Mouse (Mus musculus) adipocyte (in vitro differentiated cells): ENCODE results near the gene AK157302.
"Not testable (repeated sequence)": the region's sequence is repeated elsewhere in the genome, so short reads cannot be mapped to it uniquely, and the experiment has no call there.

Experiments used
- DNase-seq: peaks from one replicate; pipeline ENCODE4 v3.0.0-alpha.2; 2016; ENCODE audit warnings: low spot score

The AK157302 gene

DNA sequence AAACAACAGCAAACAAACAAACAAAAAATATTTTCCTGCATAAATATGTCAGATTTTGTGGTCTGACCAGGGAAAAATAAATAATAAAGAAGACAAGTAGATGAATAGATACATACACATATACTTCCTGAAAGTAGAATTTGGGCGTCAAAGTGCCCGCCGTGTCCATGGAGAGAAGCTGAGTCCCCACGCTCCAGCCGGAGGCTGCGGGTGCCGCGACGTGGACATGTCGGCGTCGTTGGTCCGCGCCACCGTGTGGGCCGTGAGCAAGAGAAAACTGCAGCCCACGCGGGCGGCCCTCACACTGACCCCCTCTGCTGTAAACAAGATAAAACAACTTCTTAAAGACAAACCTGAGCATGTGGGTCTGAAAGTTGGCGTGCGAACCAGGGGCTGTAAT is at the start of gene AK157302:
Gene AK157302 (plus strand): TSS at position 144 of the 400 bp plus-strand sequence.
- DNase-seq, result no peak

DNA sequence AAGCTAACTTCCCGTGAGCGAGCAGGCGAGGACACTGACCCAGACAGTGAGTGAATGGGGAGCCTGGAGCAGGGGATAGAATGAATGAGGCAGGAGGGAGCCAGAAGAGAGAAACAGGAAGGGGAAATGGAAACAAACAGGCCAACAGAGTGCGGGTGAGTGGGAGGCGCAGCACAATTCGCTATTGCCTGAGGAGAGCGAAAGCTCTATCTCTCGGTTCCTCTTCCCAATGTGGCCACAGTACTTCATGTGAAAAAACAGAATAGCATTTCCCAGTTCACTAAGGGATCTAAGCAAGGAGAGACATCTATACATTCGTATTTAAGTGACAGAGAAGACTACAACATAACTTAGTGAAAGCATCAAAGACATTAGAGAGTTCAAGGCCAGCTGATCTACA is 48.2 kb upstream of the AK157302 start:
- no peak for DNase-seq

DNA sequence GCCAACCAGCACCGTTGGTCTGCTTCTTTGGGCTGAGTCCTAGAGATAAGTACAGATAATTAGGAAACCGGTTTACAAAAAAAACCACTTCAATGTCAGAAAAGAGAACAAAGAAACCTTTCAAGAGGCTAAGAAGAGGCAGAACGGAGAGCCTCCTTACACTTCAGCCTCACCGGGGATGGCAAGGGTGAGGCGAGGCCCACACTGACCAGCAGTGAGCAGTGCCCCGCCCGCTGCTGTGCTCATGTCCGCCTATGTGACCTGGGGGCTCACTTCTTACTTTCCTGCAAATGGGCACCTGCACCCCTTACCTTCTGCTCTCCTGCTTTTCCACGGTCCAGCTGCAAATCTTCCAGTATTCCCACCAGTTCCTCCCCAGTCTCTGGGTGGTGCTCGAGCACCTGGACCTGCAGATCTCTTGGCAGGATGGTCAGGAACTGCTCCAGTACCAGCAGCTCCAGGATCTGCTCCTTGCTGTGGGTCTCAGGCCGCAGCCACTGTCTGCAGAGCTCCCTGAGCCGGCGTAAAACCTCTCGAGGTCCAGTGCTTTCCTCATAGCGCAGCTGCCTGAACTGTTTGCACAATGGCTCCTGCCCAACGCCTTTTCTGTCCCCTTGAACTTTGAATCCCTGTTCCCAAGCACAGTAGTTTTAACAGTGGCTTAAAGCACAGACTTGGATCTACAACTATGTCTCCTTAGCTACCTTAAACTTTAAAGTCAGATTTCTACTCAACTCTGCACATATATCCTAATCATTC is 47.0 kb upstream of the AK157302 start:
- DNase-seq, result no peak

GRCm38 (mm10) chr13:21453042-21453441 is 42.0 kb upstream of the AK157302 start:
- DNase-seq, result no peak

DNA sequence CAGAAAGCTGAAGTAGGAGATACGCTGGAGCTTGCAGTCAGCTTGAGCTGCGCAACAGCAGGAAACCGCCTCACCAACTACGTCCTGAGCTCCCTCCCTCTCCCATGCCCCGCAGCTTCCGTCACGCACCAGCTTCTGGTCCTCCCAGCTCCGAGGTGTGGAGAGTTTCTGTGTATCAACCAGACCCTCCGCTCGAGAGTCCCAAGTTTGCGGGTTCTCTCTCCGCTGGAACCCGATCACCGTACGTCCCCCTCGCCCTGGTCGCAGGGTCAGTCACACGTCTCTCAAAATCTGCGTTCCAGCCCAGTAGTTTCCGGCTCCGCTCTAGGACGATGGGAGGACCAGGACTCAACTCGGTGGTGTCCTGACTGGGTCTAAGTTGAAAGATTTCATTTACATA is 41.6 kb upstream of the AK157302 start, which contains the start of gene Zscan26:
Gene Zscan26 (minus strand): TSS at position 282 of the 400 bp plus-strand sequence.
- DNase-seq, result peak; percentile 96

DNA sequence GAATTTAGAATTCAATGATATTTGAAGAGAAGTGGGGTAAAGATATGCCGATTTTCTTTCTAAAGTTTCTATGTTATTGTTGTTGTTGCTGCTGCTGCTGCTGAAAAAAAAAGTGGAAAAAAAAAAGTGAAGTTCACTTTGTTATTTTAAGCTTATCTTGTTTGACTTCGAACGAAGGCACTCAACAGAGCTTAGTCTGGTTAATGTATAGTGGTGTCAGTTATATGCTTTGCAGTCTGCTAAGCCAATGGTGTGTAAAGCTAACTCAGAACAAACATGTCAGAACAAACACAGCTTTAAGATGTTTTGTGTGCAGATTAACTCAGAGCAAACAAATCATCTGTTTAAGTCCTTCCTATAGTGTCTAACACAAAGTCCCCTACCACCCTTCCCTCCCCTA is 40.9 kb upstream of the AK157302 start:
- DNase-seq, result no peak

DNA sequence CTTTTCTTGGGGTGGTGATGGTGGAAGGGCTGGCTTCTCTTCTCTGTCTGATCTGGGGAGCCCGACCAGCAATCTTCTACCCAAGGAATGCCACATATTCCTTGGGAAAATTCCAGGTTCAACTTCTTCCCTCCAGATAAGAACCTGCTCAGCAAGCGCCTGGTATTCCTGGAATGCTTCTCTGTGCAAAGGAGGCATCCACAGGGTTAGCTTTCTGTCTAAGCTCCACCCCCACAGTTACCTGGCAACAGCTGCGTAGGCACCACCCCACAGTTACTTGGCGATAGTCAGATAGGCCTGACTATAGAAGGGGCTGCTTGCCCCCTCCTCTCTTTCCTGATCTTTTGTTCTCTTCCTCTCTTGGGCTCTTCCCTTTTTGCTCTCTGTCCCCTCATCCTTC is 38.7 kb upstream of the AK157302 start:
- DNase-seq, result no peak

DNA sequence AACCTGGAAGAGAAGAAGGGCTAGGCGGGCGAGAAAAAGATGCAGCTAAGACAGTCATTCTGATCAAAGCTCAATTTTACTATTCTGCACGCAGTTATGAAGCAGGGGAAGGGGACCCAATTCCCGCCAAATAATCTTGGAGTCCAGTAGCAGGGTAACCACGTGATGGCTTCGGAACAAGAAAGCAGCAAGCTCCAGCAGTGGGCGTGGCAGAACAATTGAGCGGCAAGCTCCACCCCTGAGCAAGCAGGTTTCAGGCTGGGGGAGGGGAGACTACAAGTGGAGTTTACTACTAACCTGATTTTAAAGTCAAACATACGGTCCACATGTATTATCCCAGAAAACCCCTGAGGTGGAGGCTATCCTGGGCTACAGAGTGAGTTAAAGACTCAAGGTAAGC is 32.5 kb upstream of the AK157302 start:
- DNase-seq, result not testable (repeated sequence)

GRCm38 (mm10) chr13:21467336-21467735 is 27.7 kb upstream of the AK157302 start:
- no peak for DNase-seq

DNA sequence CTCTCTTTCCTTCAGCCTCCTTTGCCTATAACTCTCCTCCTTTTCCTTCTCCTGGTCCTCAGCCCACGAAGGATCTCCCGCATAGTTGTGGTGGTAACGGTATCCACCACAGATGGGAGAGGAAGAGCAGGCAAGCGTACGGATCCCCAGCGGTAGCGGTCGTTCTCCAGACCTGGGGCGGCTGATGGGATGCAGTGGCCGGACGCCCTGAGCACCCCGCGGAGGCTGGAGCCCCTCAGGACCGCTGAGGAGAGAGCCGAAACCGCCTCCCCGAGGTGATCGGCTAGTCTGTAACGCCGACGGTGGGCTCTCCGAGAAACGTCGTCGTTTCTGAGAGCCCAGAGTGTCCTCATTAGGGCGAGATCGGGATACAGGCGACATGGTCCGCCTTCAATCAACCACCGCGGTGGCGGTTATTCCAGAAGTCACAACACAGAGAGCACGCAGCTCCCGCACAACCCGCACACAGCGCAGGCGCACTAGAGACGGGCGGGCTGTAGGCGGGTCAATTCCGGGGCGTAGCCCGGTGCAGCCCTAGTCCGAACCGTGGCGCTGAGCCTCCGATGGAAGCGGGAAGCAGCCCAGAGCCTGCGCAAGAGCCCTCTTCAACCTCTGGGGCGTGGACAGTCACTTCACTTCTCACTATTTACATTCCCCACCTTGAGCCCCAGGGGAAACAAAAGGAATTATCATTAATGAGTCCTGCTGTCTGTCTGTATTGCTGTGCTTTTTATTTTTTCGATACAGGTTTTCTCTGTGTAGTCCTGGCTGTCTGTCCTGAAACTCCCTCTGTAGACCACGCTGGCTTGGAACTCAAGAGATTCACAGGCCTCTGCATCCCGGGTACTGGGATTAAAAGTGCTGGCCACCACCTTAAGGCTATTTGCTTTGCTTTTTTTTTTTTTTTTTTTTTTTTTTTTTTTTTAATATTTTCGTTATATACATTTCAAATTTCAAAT is 26.7 kb upstream of the AK157302 start, which contains the start of gene Nkapl:
Gene Nkapl (minus strand): TSS at position 449 of the 959 bp plus-strand sequence.
- no peak for DNase-seq

DNA sequence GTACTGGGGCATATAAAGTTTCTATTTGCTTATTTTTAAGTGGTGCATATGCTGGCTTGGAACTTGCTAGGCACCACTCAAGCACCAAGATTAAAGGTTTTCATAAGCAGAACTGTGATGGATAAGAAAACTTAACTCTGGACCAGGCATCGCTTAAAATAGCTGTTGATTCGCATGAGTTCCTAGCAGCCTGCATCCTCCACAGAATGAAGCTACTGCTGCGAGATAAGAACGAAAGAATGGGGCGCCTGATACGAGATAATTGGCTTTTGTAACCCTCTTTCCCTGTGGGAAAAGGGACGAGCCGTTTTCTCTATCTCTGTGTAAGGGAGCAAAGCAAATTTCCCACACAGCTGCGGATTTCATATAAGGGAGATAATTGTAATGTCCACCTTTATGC is 25.9 kb upstream of the AK157302 start:
- no peak for DNase-seq

- no peak for DNase-seq
Measured at GRCm38 (mm10) chr13:21472427-21472826, 22.6 kb upstream of the AK157302 start.

DNA sequence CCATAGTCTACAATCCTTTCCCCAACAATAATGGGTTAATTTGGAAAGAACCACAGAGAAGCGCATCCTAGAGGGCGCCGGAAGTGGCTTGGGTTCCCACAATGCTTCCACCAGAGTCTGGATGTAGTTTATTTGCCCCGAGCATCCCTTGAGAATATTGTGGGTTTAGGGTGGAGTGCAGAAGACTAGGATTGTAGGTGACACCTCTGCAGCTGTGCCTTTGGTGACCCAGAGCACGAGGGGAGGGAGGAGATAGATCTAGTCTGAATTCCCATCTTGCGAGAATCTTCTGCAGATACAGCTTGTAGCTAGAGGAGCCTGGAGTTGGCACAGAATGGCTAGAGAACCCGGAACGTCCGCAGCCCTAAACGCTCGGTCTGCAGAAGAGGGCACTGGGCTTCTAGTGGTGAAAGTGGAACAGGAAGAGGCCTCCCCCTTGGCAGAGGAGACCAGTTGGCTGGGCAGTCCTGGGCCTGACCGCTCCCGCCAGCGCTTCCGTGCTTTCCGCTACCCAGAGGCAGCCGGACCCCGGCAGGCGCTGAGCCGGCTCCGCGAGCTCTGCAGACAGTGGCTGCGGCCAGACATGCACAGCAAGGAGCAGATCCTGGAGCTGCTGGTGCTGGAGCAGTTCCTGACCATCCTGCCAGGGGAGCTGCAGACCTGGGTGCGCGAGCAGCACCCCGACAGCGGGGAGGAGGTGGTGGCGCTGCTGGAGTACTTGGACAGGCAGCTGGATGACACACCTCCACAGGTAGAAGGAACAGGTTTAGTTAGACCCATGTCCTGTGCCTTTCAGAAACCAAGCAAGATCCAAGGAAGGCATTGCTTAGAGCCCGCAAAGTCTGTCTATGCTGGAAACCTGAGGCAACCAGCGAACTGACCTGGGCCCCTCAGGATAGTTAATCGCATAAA is 16.0 kb upstream of the AK157302 start, which contains the start of the genes Zkscan4 and Gm10065:
Gene Zkscan4 (plus strand): TSS at position 149 of the 912 bp plus-strand sequence.
Gene Gm10065 (minus strand): TSS at position 683 of the 912 bp plus-strand sequence.
- peak; percentile 52 for DNase-seq

GRCm38 (mm10) chr13:21486881-21487280 is 8.1 kb upstream of the AK157302 start:
- no peak for DNase-seq

DNA sequence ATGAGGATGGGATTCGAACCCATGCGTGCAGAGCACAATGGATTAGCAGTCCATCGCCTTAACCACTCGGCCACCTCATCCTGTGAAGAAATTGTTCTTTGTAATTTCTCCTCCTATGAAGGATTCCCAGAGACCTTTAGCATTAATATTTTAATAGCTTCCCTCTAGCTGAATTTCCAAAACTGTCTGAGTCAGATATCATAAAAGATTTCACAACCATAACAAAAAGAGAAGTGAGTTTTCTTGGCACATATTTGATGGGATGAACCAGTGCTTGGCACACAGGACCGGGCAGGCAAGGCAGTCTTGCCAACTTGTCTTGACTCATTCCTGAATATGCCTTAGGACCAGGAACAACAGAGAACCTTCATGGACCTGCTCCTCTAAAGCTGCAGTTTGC is 2.2 kb upstream of the AK157302 start:
- DNase-seq, result peak; percentile 75

DNA sequence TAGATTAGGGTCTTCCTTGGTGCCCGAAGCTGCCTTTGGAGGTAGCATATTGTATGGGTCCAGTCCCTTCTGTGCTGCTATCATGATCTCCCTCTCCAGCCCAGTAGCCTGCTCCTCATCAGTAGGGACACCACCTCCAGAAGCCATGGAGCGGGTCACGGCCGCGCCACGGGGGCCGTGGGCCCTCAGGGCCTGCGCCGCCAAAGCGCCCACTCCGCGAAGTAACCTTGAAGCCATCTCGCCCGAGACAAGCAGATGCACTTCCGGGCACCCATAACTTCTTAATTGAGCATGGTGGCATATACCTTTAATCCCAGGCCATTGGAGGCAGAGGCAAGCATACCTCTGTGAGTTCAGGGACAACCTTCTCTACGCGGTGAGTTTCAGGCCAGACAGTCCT is 6.2 kb downstream of the AK157302 start, which contains the start of gene Gm11273:
Gene Gm11273 (minus strand): TSS at position 237 of the 400 bp plus-strand sequence.
- not testable (repeated sequence) for DNase-seq

DNA sequence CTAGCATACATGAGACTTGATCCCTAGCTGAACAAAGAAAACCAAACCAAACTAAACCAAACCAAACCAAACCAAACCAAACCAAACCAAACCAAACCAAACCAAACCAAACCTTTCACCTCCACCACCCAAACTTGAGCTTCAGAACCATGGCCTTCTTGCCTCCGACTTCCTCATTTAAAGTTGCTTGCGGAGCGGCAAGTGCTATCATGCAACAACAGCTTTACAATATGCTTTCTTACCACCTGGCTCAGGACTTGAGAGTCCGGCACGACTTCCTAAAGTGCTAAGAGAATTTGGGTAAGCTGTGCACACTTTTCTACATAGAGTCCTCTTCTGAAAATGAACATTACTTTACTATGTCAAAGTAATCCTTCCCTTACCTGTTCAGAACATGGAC is 7.3 kb downstream of the AK157302 start:
- DNase-seq, result no peak

DNA sequence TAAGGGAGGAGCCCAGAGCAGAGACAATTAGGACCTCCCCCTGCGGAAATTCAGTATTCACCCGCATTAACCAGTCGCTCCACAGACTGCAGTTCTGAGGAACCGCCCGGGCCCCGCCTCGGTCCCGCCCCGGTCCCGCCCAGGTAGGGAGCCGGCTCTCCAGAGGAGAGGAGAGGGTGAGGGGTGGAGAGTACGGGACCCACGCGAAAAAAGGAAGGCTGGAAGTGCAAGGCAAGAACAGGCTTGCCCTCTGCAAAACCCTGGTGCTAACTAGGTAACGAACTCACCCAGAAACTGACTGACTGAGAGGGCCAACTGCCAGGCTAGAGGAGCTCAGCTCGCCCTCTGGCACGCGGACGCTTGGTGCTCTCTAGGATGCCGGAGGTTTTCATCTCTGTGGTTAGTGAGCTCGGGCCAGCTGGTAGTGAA is 11.2 kb downstream of the AK157302 start:
- peak; percentile 89 for DNase-seq

GRCm38 (mm10) chr13:21530136-21530535 is 35.1 kb downstream of the AK157302 start:
- DNase-seq, result peak; percentile 10

GRCm38 (mm10) chr13:21530781-21531201 is 35.8 kb downstream of the AK157302 start, which contains the start of gene Zkscan8:
Gene Zkscan8, minus strand, starts transcription at chr13:21531120.
- DNase-seq, result peak; percentile 87

DNA sequence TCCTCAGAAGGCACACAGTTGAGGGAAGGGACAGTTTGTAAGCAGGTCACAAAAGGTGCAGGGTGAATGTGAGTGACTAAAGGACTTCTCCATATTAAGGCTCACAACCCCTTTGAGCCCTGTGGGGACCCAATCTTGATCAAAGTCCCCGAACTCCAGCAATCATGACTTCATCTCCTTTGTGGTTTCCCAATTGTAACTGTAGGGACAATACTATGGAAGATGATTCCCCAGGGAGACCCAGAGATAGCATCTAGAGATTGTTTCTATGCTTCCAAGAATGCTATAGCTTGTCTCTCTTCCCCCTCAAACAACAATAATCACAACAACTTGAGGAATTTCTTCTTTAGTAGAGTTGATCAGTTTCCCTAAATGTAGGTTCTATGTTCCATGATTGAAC is 47.7 kb downstream of the AK157302 start, which contains the start of gene Olfr1366:
Gene Olfr1366 (minus strand): TSS at position 101 of the 400 bp plus-strand sequence.
- no peak for DNase-seq
